Mouse (Mus musculus) heart, adult 2 months (tissue): ENCODE measurements at regions not wholly inside any gene's neighbourhood (a gene's known extent, or its start where the extent isn't known, plus 50 kb on each side); places are given as distances from the start of the nearest gene placed in this dataset.
A peak's percentile ranks its signal among the peaks of the same experiment; 100 is the strongest.
"Not testable (repeated sequence)": the region's sequence is repeated elsewhere in the genome, so short reads cannot be mapped to it uniquely, and the experiment has no call there.

Source experiments
- DNase-seq, 2 experiments: peaks; one replicate each; pipeline ENCODE4 v3.0.0; 2021
- H3K27ac ChIP-seq: fragments of 200-600 bp; 2 replicates; pipeline ENCODE4 v1.8.1; 2022
- H3K27me3 ChIP-seq: fragments of 200-500 bp; 2 replicates; pipeline ENCODE4 v1.6.1; 2012; ENCODE audit warnings: mild to moderate bottlenecking, low read length, inconsistent platforms, mixed read lengths; ENCODE audit not compliant: control insufficient read depth, insufficient read depth
- H3K36me3 ChIP-seq: fragments of 200-500 bp; 2 replicates; pipeline ENCODE4 v1.6.1; 2012; ENCODE audit warnings: low read length, inconsistent platforms; ENCODE audit not compliant: control insufficient read depth, insufficient read depth
- H3K4me1 ChIP-seq: fragments of 200-500 bp; 2 replicates; pipeline ENCODE4 v1.6.1; 2011; ENCODE audit warnings: low read length; ENCODE audit not compliant: control insufficient read depth, insufficient read depth
- H3K4me3 ChIP-seq: fragments of 200-600 bp; 2 replicates; pipeline ENCODE4 v1.8.1; 2022
- H3K79me2 ChIP-seq: fragments of 200-500 bp; replicated peaks from 2 replicates; pipeline ENCODE4 v1.6.1; 2012; ENCODE audit warnings: mild to moderate bottlenecking, inconsistent platforms, low read length, moderate library complexity, mixed read lengths; ENCODE audit not compliant: control insufficient read depth, insufficient read depth
- H3K9ac ChIP-seq: fragments of 200-500 bp; 2 replicates; pipeline ENCODE4 v1.6.1; 2012; ENCODE audit warnings: low read depth, mild to moderate bottlenecking, control low read depth, inconsistent platforms, low read length, mixed read lengths
- CTCF ChIP-seq: fragments of 200-600 bp; IDR thresholded peaks from 2 replicates; pipeline ENCODE4 v1.8.1; 2022; ENCODE audit warnings: antibody characterized with exemption, mild to moderate bottlenecking, moderate library complexity
- EP300 ChIP-seq: fragments of 200-500 bp; IDR thresholded peaks from 2 replicates; pipeline ENCODE4 v1.6.1; 2011; ENCODE audit warnings: low read depth, low read length, control low read depth; ENCODE audit not compliant: insufficient read depth
- POLR2A ChIP-seq: fragments of 200-500 bp; IDR thresholded peaks from 2 replicates; pipeline ENCODE4 v1.6.1; 2011; ENCODE audit warnings: mild to moderate bottlenecking, low read depth, low read length, control low read depth; ENCODE audit not compliant: insufficient read depth
- WGBS: fragments of 180-500 bp; shearing (Covaris S2); methylation state at CpG from one replicate; pipeline ENCODE4 v1.1.7; 2018; 5-methylcytosine and 5-hydroxymethylcytosine counted together
- intact Hi-C: fragments of 180-260 bp; cut with DNase I; formaldehyde crosslinking; loops from one replicate; pipeline ENCODE4 v1.15.1; 2025

GRCm38 (mm10) chr14:18486132-18486800 lies 154.6 kb upstream of the Ube2e1 start:
- Histone ChIP-seq H3K79me2 (no peaks in the 10 kb centered on the region), H3K27ac (no peak overlapping the region), H3K4me1 (no peaks in the 10 kb centered on the region), H3K36me3 (no peaks in the 10 kb centered on the region), H3K4me3 (no peak overlapping the region), H3K9ac (no peak overlapping the region), H3K27me3 (no peaks in the 10 kb centered on the region)
- DNase-seq: no peak
- WGBS: 75% methylated on average over 4 of the region's 4 CpGs
- intact Hi-C loops: no loop called here
- TF ChIP-seq CTCF (no peak), POLR2A (no peak), EP300 (no peak)

- no peak overlapping the region for H3K27ac ChIP-seq
- no peaks in the 10 kb centered on the region for H3K36me3 ChIP-seq
- no peaks in the 10 kb centered on the region for H3K79me2 ChIP-seq
- no peak for TF ChIP-seq EP300
- TF ChIP-seq POLR2A: no peak
- TF ChIP-seq CTCF: no peak
- no peak overlapping the region for H3K9ac ChIP-seq
- DNase-seq: no peak
- H3K27me3 ChIP-seq: no peaks in the 10 kb centered on the region
- no peak overlapping the region for H3K4me3 ChIP-seq
- no peaks in the 10 kb centered on the region for H3K4me1 ChIP-seq
- intact Hi-C loops: no loop called here
Measured at GRCm38 (mm10) chr14:18485526-18485925, 153.9 kb upstream of the Ube2e1 start.

- no peaks in the 10 kb centered on the region for H3K4me1 ChIP-seq
- 56% methylated on average over 3 of the region's 3 CpGs for WGBS
- intact Hi-C loops: no loop called here
- no peaks in the 10 kb centered on the region for H3K79me2 ChIP-seq
- TF ChIP-seq EP300 (no peak), CTCF (no peak), POLR2A (no peak)
- no peak overlapping the region for H3K4me3 ChIP-seq
- H3K9ac ChIP-seq: no peak overlapping the region
- no peak for DNase-seq
- no peaks in the 10 kb centered on the region for H3K36me3 ChIP-seq
- no peaks in the 10 kb centered on the region for H3K27me3 ChIP-seq
- no peak overlapping the region for H3K27ac ChIP-seq
Measured at GRCm38 (mm10) chr14:18476795-18477320, 145.2 kb upstream of the Ube2e1 start.

- Histone ChIP-seq H3K9ac (no peak overlapping the region), H3K27me3 (no peaks in the 10 kb centered on the region), H3K4me3 (no peak overlapping the region), H3K79me2 (no peaks in the 10 kb centered on the region), H3K4me1 (no peaks in the 10 kb centered on the region; the same call in 1 of the 2 replicates), H3K36me3 (no peaks in the 10 kb centered on the region), H3K27ac (no peak overlapping the region)
- DNase-seq: peak; percentile 30 to 43
- intact Hi-C loops: no loop called here
- 44% methylated on average over 3 of the region's 3 CpGs for WGBS
- no peak for TF ChIP-seq CTCF
Measured at GRCm38 (mm10) chr14:18468611-18469010, 137.0 kb upstream of the Ube2e1 start.

- intact Hi-C loops, DNase-seq, H3K4me1 ChIP-seq, H3K36me3 ChIP-seq, H3K27ac ChIP-seq, H3K27me3 ChIP-seq, H3K4me3 ChIP-seq, H3K9ac ChIP-seq, H3K79me2 ChIP-seq: not testable (repeated sequence)
- WGBS: 57% methylated on average over 4 of the region's 4 CpGs
Measured at GRCm38 (mm10) chr14:18466864-18467263, 135.2 kb upstream of the Ube2e1 start.

- H3K36me3 ChIP-seq, H3K27me3 ChIP-seq, H3K4me3 ChIP-seq, DNase-seq, intact Hi-C loops, H3K27ac ChIP-seq, H3K9ac ChIP-seq, H3K79me2 ChIP-seq, H3K4me1 ChIP-seq: not testable (repeated sequence)
- 37% methylated on average over 5 of the region's 5 CpGs for WGBS
Measured at GRCm38 (mm10) chr14:18464199-18464598, 132.5 kb upstream of the Ube2e1 start.
